Mouse (Mus musculus): ENCODE measurements at regions not wholly inside any gene's neighbourhood (a gene's known extent, or its start where the extent isn't known, plus 50 kb on each side); places are given as distances from the start of the nearest gene placed in this dataset.

- DNase-seq: no peak
Observed at GRCm38 (mm10) chr15:60630756-60631402, 222.7 kb downstream of the Fam84b start.

- DNase-seq: no peak
Observed at GRCm38 (mm10) chr15:60618801-60619200, 234.8 kb downstream of the Fam84b start.

GRCm38 (mm10) chr15:60617371-60617770 is 236.2 kb downstream of the Fam84b start:
- no peak for DNase-seq

- DNase-seq: no peak
Observed at GRCm38 (mm10) chr15:60601885-60602284, 251.7 kb downstream of the Fam84b start.

GRCm38 (mm10) chr15:60577084-60577483 is 276.5 kb downstream of the Fam84b start:
- DNase-seq: no peak

GRCm38 (mm10) chr15:60566267-60566666 is 287.3 kb downstream of the Fam84b start:
- DNase-seq: no peak

- DNase-seq: no peak
Observed at GRCm38 (mm10) chr15:60565017-60565416, 288.6 kb downstream of the Fam84b start.

GRCm38 (mm10) chr15:60560641-60561040 is 292.9 kb downstream of the Fam84b start:
- DNase-seq: no peak

GRCm38 (mm10) chr15:60555691-60556090 is 297.9 kb downstream of the Fam84b start:
- no peak for DNase-seq

- DNase-seq: no peak
Observed at GRCm38 (mm10) chr15:60554587-60554986, 299.0 kb downstream of the Fam84b start.

GRCm38 (mm10) chr15:60548045-60548444 is 305.5 kb downstream of the Fam84b start:
- DNase-seq: no peak

- DNase-seq: no peak
Observed at GRCm38 (mm10) chr15:60537191-60537590, 316.4 kb downstream of the Fam84b start.

- DNase-seq: no peak
Observed at GRCm38 (mm10) chr15:60534701-60535100, 318.9 kb downstream of the Fam84b start.

GRCm38 (mm10) chr15:60516810-60517209 is 336.8 kb downstream of the Fam84b start:
- DNase-seq: no peak

- no peak for DNase-seq
Observed at GRCm38 (mm10) chr15:60476755-60477310, 376.7 kb downstream of the Fam84b start.

GRCm38 (mm10) chr15:60475086-60475485 is 378.5 kb downstream of the Fam84b start:
- DNase-seq: no peak

GRCm38 (mm10) chr15:60431916-60432315 is 415.5 kb upstream of the 4933412E24Rik start:
- no peak for DNase-seq

- DNase-seq: no peak
Observed at GRCm38 (mm10) chr15:60419081-60419480, 402.7 kb upstream of the 4933412E24Rik start.

- DNase-seq: no peak
Observed at GRCm38 (mm10) chr15:60392267-60392666, 375.9 kb upstream of the 4933412E24Rik start.

GRCm38 (mm10) chr15:60390336-60390735 is 373.9 kb upstream of the 4933412E24Rik start:
- no peak for DNase-seq

GRCm38 (mm10) chr15:60387962-60388361 is 371.5 kb upstream of the 4933412E24Rik start:
- DNase-seq: no peak

Measured in thymus, postnatal 36 days (tissue).